Mouse (Mus musculus): Measurements from ENCODE around the gene Sh3gl3. TPM values are rescaled to one million over a fixed set of nuclear protein-coding genes. Genes with fewer than 3 reads are reported as not detected.
"Not testable (repeated sequence)": the region's sequence is repeated elsewhere in the genome, so short reads cannot be mapped to it uniquely, and the experiment has no call there.

Sh3gl3 gene
- polyA plus RNA-seq, 1 experiment, result 1.7 TPM

DNA sequence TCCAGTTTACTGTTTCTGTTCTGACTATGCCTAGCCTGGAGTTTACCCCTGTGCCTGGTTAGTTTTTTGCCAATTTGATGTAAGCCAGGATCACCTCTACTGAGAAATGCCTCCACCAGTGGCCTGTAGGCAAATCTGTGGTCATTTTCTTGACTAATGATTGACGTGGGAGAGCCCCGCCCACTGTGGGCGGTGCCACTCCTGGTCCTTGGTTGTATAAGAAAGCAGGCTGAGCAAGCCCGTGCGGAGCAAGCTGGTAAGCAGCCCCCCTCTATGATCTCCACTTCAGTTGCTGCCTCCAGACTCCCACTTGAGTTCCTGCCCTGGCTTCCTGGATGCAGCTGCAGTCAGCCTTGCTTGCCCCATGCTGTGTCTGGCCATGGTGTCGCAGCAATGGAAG is 83.3 kb downstream of the Sh3gl3 start:
- TF ChIP-seq CTCF (IDR thresholded peaks at IDR 0.05; ENCODE audit: borderline replicate concordance, insufficient read depth, low read length) (no peak), POLR2A (IDR thresholded peaks at IDR 0.05; ENCODE audit: low read depth, low read length) (no peak)
- no peak overlapping the region for H3K27ac ChIP-seq (ENCODE audit: insufficient read depth, low read length)
- no peaks in the 10 kb centered on the region for H3K4me1 ChIP-seq (ENCODE audit: control insufficient read depth, insufficient read depth, low read length)
- no peak overlapping the region for H3K4me3 ChIP-seq (ENCODE audit: insufficient read depth, low read length)

DNA sequence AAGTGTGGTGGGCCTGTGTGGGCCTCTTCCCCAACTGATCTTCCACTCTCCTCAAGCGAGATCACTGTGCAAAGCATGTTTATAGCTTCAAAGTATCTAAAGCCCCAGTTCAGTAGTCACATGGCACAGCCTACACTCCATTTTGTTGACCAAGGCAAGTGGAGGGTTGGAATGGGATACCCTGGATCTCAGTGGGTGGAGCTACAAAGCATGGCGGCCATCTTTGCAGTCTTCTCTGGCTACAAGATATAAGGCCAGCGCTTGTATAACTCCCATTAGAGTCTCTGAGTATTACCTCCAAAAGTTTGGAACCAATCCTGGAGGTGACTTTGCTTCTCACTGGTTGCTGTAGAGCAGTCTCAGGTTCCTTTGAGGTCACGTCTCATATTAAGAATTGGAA is 83.9 kb downstream of the Sh3gl3 start:
- TF ChIP-seq CTCF (IDR thresholded peaks at IDR 0.05; ENCODE audit: borderline replicate concordance, insufficient read depth, low read length), result no peak
- TF ChIP-seq POLR2A (IDR thresholded peaks at IDR 0.05; ENCODE audit: low read depth, low read length), result no peak
- H3K4me3 ChIP-seq (ENCODE audit: insufficient read depth, low read length), result no peak overlapping the region
- H3K27ac ChIP-seq (ENCODE audit: insufficient read depth, low read length), result no peak overlapping the region
- H3K4me1 ChIP-seq (ENCODE audit: control insufficient read depth, insufficient read depth, low read length), result no peaks in the 10 kb centered on the region

DNA sequence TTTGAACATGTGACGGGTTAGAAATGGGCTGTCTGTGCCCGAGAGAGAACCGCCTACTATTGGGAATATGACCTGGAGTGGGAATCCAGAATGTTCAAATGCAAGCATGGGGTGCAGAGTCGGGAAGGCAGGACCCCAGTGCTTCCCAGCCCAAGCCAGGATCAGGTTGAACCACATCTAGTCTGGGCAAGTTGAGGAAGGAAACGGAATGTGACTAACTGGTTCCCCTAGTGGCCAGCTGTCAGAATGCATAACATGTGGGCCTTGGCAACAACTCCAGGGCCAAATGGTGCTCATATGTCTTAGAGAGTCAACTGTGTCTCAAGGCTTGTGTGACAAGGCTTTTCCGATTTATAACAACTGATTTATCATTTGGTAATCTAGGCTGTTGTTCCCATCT is 86.6 kb downstream of the Sh3gl3 start:
- TF ChIP-seq CTCF (IDR thresholded peaks at IDR 0.05; ENCODE audit: borderline replicate concordance, insufficient read depth, low read length), result peak; percentile 24; the same call in 1 of the 2 replicates
- TF ChIP-seq POLR2A (IDR thresholded peaks at IDR 0.05; ENCODE audit: low read depth, low read length), result no peak
- no peak overlapping the region for H3K4me3 ChIP-seq (ENCODE audit: insufficient read depth, low read length)
- no peaks in the 10 kb centered on the region for H3K4me1 ChIP-seq (ENCODE audit: control insufficient read depth, insufficient read depth, low read length)
- H3K27ac ChIP-seq (ENCODE audit: insufficient read depth, low read length), result no peak overlapping the region

DNA sequence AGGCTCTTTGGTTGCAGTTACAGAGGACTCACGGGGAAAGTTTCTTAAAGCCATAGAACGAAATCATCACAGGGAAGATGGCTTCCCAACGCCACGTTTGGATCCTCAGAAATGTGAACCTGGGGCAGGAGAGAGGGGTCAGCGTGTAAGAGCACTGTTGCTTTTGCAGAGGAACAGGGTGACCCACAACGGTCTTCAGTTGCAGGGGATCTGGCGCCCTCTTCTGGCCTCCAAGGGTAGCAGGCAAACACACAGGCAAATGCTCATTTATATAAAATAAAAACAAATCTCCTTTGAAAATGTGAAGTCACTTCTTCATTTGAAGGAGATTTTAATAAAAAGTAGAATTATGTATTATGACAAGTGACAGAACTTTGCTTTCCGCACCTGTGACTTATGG is 89.5 kb downstream of the Sh3gl3 start:
- no peak overlapping the region for H3K4me3 ChIP-seq (ENCODE audit: insufficient read depth, low read length)
- no peak overlapping the region for H3K27ac ChIP-seq (ENCODE audit: insufficient read depth, low read length)
- no peaks in the 10 kb centered on the region for H3K4me1 ChIP-seq (ENCODE audit: control insufficient read depth, insufficient read depth, low read length)
- TF ChIP-seq CTCF (IDR thresholded peaks at IDR 0.05; ENCODE audit: borderline replicate concordance, insufficient read depth, low read length) (peak; percentile 86), POLR2A (IDR thresholded peaks at IDR 0.05; ENCODE audit: low read depth, low read length) (no peak)

DNA sequence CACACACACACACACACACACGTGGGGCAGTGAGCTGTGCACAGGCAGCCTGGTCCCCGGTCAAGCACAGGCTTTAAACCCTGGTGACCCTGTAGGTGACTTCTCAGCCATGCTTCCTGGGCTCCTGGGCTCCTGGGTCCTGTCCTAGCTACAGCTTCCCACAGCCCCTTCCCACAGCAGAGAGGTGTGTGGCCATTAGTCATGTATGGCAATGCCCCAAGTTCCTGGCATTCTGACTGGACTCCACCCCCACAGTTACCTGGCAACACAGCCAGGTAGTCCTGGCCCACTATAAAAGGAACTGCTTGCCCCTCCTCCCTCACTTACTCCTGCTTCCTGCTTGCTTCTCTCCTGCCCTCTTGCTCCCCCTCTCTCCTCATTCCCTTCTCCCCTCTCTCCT is 90.5 kb downstream of the Sh3gl3 start:
- Histone ChIP-seq H3K4me1 (ENCODE audit: control insufficient read depth, insufficient read depth, low read length) (no peaks in the 10 kb centered on the region), H3K4me3 (ENCODE audit: insufficient read depth, low read length) (no peak overlapping the region), H3K27ac (ENCODE audit: insufficient read depth, low read length) (no peak overlapping the region)
- no peak for TF ChIP-seq CTCF (IDR thresholded peaks at IDR 0.05; ENCODE audit: borderline replicate concordance, insufficient read depth, low read length)
- TF ChIP-seq POLR2A (IDR thresholded peaks at IDR 0.05; ENCODE audit: low read depth, low read length), result no peak

GRCm38 (mm10) chr7:82265365-82265764 is 91.7 kb downstream of the Sh3gl3 start:
- no peaks in the 10 kb centered on the region for H3K4me1 ChIP-seq (ENCODE audit: control insufficient read depth, insufficient read depth, low read length)
- TF ChIP-seq POLR2A (IDR thresholded peaks at IDR 0.05; ENCODE audit: low read depth, low read length) (no peak), CTCF (IDR thresholded peaks at IDR 0.05; ENCODE audit: borderline replicate concordance, insufficient read depth, low read length) (no peak)
- no peak overlapping the region for H3K4me3 ChIP-seq (ENCODE audit: insufficient read depth, low read length)
- H3K27ac ChIP-seq (ENCODE audit: insufficient read depth, low read length), result no peak overlapping the region

- TF ChIP-seq POLR2A (IDR thresholded peaks at IDR 0.05; ENCODE audit: low read depth, low read length), result no peak
- no peak for TF ChIP-seq CTCF (IDR thresholded peaks at IDR 0.05; ENCODE audit: borderline replicate concordance, insufficient read depth, low read length)
Observed at GRCm38 (mm10) chr7:82269948-82270347, 96.3 kb downstream of the Sh3gl3 start.

GRCm38 (mm10) chr7:82271742-82272141 is 98.1 kb downstream of the Sh3gl3 start:
- TF ChIP-seq CTCF (IDR thresholded peaks at IDR 0.05; ENCODE audit: borderline replicate concordance, insufficient read depth, low read length), result no peak
- TF ChIP-seq POLR2A (IDR thresholded peaks at IDR 0.05; ENCODE audit: low read depth, low read length), result no peak
- Histone ChIP-seq H3K4me1 (ENCODE audit: control insufficient read depth, insufficient read depth, low read length) (no peaks in the 10 kb centered on the region), H3K4me3 (ENCODE audit: insufficient read depth, low read length) (no peak overlapping the region), H3K27ac (ENCODE audit: insufficient read depth, low read length) (no peak overlapping the region)

More at GRCm38 (mm10) chr7:82269948-82270347, 96.3 kb downstream of the Sh3gl3 start:
- Histone ChIP-seq H3K4me3 (ENCODE audit: insufficient read depth, low read length) (no peak overlapping the region), H3K4me1 (ENCODE audit: control insufficient read depth, insufficient read depth, low read length) (no peaks in the 10 kb centered on the region), H3K27ac (ENCODE audit: insufficient read depth, low read length) (no peak overlapping the region)

- not testable (repeated sequence) for H3K4me1 ChIP-seq (ENCODE audit: control insufficient read depth, insufficient read depth, low read length); H3K27ac ChIP-seq (ENCODE audit: insufficient read depth, low read length); H3K4me3 ChIP-seq (ENCODE audit: insufficient read depth, low read length)
Observed at GRCm38 (mm10) chr7:82272875-82273274, 99.2 kb downstream of the Sh3gl3 start.

GRCm38 (mm10) chr7:82274011-82274709 is 100.5 kb downstream of the Sh3gl3 start:
- no peak for TF ChIP-seq POLR2A (IDR thresholded peaks at IDR 0.05; ENCODE audit: low read depth, low read length)
- TF ChIP-seq CTCF (IDR thresholded peaks at IDR 0.05; ENCODE audit: borderline replicate concordance, insufficient read depth, low read length), result peak; percentile 81
- Histone ChIP-seq H3K4me1 (ENCODE audit: control insufficient read depth, insufficient read depth, low read length) (no peaks in the 10 kb centered on the region), H3K4me3 (ENCODE audit: insufficient read depth, low read length) (no peak overlapping the region), H3K27ac (ENCODE audit: insufficient read depth, low read length) (no peak overlapping the region)

Data from embryonic fibroblast, embryonic 13.5 days (primary cell).